Mouse (Mus musculus): ENCODE data around the gene Pigp.

DNA sequence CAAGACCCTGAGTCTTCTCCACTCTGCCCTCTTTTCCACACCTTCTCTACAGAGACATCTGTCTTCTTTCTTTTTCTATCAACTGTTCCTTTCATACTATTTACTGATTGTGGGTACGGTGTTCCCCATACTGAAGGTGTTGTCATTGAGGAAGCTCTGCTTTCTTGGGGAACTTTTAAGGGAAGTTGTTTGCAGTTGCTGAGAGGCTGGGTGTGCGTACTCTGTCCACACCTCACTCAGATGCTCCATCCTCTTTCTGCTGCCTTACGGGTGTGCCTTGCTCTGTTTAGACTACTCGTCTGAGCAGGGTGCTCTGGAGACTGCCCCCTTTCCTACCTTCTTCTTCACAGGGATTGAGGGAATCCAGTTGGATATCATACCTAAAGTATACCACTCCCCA lies 20.7 kb upstream of the Pigp start:
- TF ChIP-seq EP300 (IDR thresholded peaks at IDR 0.05) = no peak
- no peak for TF ChIP-seq CTCF (IDR thresholded peaks at IDR 0.05)
